Mouse (Mus musculus) mature B cell (primary cell): Measurements from ENCODE around the gene Pax7.

Experiments used
- in situ Hi-C: fragments of 300-500 bp; cut with MboI; formaldehyde crosslinking; loops from 2 replicates; pipeline ENCODE4 v1.14.3; 2019

Gene Pax7

GRCm38 (mm10) chr4:139811901-139812300 lies 21.4 kb downstream of the Pax7 start:
- in situ Hi-C loops, result no loop called here

GRCm38 (mm10) chr4:139811475-139811874 lies 21.9 kb downstream of the Pax7 start:
- in situ Hi-C loops, result no loop called here

DNA sequence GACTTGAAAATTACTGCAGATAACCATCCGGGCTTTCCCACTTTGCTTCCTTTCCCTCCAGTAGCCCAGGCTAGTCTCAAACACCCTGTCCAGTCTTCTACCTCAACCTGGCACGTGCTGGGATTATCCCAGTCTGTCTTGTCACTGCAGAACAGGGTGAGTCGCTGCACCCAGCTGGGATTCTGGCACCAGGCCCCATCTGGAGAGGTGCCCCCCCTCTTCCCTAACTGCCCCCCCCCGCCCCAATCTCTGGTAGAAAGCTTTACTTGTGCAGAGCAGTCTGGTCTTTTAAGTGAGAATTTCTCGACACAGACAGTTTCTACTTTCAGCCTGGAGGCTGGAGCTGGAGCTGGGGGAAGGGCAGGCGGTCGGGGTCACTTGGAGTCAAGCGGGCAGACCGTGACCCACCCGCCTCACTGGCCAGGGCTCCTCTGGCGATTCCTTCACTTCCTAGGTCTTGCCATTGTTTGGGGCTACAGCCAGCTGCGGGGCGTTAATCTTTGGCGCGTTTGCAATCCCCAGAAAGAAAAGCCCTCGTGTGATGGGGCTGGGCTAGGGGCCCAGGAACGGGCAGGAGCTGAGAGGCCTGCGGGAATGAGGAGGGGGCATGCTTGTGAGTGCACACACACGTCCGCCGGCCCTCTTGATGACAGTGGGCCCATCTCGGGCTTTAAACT lies 22.4 kb downstream of the Pax7 start:
- in situ Hi-C loops, result no loop called here

DNA sequence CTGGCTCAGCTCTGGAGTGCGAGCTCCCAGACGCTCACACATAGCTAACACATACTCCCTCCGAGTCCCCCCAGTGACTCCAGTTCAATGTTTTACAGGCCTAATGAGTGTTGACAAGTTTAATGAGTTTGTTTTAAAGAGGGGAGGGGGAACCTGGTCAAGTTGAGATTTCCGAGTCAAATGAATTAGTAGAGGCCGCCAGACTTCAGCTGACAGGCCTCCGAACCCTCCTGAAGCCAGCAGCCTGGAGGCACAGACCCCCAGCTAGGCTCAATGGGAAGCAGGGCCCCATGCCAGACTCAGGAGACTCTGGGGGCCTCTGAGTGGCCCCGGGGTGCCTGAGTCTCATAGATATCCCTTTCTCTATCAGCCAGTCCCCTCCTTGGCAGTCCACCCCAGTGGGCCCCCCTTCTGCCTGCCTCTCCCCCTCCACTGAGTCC lies 23.9 kb downstream of the Pax7 start:
- in situ Hi-C loops, result no loop called here

DNA sequence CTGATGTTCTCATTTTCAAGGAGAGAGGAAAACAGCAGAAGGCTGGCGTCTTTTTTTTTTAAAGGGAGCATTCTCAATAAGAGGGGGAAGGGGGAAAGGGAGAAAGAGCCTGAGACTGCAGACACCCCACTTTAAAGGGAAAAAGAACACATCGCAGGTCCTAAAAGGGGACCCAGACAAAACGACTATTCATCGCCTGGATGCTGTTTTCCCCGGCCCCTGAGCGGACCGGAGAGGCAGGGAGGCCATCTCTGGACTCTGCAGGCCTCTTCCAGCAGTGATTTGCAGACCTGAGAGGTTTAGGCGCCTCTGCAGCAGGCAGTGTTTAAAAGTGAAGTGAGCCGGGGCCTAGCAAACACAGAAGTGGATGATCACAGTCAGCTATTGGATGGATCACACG lies 25.5 kb downstream of the Pax7 start:
- in situ Hi-C loops, result no loop called here

GRCm38 (mm10) chr4:139807191-139807808 lies 26.0 kb downstream of the Pax7 start:
- in situ Hi-C loops, result no loop called here

GRCm38 (mm10) chr4:139804896-139805295 lies 28.4 kb downstream of the Pax7 start:
- in situ Hi-C loops, result no loop called here

DNA sequence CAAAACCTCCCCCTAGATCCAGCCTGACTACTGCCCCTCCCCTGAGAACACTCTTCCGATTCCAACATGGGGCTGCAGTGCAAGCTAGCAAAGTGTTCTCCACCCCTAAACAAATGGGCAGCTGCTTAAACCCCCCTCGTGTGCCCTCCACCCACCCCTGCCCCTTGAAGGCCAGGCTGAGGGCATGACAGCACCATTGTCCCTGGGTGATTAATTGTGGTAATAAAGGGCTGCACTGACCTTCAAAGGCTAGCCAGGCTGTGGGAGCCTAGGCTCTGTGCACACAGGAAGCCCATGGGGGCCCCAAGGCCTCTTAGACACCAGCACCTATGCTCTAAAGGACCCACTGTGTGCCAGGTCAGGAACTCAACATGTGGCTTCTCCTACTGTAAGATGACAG lies 29.3 kb downstream of the Pax7 start:
- in situ Hi-C loops, result no loop called here

DNA sequence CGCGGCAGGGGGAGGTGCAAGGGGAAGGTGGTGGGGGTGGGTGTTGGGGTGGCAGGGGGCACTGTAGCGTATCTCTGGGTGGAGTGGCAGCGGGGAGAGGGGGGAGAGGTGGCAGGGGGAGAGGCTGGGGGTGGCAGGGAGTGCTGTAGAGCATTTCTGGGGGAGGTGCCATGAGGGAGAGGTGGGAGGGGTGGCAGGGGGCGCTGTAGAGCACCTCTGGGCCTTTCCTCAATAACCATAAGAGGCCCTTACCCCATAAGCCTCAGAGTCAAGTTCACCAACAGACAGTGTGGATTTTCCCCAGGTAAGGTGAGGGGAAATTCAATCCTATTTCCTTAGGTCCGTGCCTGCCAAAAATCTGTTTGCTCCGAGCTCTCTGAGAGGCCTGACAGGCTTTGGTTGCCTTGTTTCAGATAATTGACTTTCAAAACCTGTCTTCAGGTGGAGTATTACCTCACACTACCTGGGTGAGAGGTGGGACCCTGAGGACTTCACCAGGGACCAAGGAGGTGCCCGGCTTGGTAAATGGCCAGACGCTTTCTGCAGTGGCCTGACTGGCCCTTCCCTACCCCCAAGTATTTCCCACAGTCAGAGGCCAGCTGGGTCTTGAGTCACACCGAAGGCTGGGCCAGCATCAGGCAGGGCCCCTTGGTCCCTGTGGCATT lies 33.8 kb downstream of the Pax7 start:
- in situ Hi-C loops, result no loop called here

DNA sequence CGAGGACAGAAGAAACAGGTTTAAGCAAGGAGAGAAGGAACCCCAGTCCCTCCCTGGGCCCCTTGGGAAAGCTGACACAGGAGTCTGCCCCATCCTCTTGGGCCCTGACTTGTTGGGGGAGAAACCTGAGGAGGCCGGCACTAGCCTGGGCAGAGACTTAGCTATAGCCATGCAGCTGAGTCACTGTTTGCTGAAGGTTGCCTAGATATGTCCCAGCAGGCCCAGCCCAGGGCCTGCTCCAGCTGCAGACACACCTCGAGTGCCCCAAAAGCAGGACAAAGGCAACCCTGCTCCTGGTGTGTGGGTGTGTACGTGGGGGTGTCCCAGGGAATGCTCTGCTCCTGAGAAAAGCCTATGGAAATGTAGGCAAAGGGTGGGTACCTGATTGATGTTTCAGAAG lies 36.0 kb downstream of the Pax7 start:
- in situ Hi-C loops, result no loop called here

GRCm38 (mm10) chr4:139796115-139796514 lies 37.2 kb downstream of the Pax7 start:
- in situ Hi-C loops, result no loop called here

DNA sequence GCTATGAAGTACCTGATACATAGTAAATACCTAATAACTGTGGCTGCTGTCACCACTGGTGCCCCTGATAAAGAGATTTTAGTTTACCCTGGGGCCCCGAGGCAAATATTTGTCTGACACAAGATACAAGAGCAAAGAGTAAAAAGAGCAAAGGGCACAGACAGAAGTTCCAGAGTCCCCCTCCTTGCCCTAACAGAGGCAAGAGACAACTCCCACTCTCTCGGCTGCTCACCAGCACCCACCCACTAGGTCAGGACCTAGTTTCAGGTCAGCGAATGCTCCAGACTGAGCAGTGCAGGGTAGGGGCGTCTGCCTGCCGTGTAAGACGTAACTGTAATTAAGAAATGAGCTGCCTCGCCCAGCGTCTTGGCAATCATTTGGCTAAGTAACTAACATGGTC lies 42.2 kb downstream of the Pax7 start:
- in situ Hi-C loops, result no loop called here

DNA sequence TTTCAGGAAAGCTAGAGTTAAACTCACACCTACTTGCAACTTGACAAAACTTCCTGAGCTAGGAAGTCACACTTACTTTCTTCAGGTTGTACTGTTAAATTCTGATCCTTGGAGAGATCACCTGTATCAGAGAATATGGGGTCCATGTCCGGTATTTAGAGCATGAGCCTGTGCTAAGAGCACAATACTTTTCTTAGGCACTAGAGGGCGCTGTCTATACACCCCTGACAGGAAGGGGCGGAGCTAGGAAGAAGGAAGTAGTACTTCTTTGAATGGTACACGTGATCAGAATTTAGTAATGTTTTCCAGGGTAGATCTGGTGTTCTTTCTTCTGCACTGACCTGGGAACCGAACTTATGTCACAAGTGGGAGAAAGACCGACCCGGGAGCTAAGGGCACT lies 43.6 kb downstream of the Pax7 start:
- in situ Hi-C loops, result no loop called here

- in situ Hi-C loops, result no loop called here
These were observed 50.3 kb downstream of the Pax7 start for GRCm38 (mm10) chr4:139782926-139783467.

GRCm38 (mm10) chr4:139771125-139771631 lies 62.1 kb downstream of the Pax7 start:
- in situ Hi-C loops, result no loop called here

GRCm38 (mm10) chr4:139767823-139768222 lies 65.5 kb downstream of the Pax7 start:
- in situ Hi-C loops, result no loop called here

DNA sequence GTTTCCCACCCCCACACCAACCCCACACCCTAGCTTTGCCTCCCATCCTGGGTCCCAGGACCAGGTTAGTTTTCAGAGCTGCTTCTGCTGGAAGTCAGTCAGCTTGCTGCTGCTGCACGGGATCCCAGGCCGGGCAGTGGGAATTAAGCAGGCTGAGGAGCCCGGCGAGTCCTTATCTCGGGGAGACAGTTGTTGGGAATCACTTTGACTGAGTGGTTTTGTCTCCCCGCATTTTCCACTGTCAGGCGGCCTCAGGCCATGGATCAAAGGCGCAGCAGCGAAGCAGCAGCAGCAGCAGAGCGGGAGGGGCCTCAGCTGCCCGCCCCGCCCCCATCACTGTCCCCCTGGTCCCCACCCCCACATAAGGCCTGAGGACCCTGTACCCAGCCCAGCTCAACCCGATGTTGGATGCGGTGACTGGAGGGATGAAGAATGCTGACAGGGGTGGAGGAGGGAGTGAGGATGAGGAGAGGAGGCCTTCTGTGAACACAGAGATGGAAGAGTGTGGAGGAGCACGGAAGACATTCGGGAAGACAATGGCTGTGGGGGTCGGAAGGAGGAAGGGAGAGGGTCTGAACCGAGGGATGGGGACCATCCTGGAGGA lies 66.1 kb downstream of the Pax7 start:
- in situ Hi-C loops, result no loop called here

DNA sequence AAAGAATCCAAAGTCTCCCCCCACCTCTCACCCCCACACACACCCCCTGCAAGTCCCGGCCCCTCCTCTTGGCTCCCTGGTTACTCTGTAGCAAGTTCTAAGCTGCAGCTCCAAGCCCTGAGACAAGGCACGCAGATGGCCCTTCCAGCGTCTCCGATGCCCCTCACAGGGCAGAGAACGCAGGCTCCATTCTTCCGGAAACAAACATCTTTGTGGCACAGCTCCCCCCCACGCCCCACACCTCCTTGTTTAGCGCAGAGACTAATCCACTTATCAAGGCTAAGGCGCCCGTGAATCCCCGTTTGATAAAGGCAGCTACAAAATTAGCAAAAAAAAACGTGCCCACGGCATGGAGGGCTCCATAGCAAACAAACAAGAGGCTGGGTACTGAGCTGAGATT lies 71.4 kb downstream of the Pax7 start:
- in situ Hi-C loops, result no loop called here

DNA sequence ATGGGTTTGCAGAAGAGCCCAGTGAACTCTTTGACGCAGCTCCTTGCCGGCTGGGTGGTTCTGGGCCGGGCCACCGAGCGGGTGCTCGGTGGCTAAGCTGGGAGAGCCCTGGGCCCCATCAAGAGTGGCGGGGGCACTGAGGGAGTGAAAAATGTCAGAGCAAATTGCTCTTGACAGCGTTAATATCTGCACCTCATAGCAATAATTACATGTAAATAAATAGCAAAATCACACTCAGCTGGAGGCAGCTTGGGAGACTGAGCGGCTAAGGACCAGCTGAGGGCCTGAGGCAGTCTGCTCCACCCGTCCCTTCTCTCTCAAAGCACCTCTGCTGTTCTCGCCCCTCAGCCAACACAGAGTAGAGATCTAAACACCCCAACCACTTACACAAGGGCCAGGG lies 72.6 kb downstream of the Pax7 start:
- in situ Hi-C loops, result no loop called here

DNA sequence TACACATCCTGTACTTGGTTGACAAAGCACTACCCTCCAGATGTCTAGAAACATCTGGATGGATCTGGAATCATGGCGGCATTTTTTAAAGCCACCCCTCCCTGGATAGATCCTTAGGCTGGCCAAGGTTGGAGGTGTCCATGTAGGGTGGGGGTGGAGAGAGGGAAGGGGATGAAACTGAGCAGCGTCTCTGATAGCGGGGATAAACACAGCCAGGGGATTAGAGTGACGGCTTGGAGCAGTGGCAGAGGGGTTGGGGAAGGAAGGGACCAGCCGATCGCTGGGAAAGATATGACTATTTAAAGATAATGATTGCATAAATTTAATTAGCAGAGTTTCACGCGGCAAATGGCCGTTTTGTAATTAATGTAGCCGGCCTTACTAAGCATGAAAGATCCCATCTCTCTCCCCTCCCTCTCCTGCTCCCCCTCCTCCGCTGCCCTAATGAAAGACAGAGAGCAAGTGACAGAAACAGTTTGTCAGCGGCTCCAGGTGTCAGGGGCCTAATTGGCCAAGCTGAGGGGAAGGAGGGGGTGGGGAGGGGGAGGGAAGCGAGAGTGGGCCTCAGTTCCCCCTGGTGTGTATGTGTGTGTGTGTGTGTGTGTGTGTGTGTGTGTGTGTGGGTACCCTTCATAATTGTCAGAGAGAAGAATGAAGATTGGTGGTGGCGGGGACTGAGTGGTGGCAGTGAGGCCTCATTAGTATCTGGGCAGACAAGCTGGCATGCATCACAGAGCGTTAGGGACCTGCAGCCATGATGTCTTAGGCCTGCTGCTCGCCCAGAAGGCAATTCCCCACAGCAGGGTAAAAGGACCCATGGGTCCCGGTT lies 74.6 kb downstream of the Pax7 start:
- in situ Hi-C loops, result no loop called here

- in situ Hi-C loops, result no loop called here
These were observed 76.4 kb downstream of the Pax7 start for GRCm38 (mm10) chr4:139756931-139757330.
